Mouse (Mus musculus): Measurements from ENCODE around the gene Eya2.
"Not testable (repeated sequence)": the region's sequence is repeated elsewhere in the genome, so short reads cannot be mapped to it uniquely, and the experiment has no call there.

The Eya2 gene

DNA sequence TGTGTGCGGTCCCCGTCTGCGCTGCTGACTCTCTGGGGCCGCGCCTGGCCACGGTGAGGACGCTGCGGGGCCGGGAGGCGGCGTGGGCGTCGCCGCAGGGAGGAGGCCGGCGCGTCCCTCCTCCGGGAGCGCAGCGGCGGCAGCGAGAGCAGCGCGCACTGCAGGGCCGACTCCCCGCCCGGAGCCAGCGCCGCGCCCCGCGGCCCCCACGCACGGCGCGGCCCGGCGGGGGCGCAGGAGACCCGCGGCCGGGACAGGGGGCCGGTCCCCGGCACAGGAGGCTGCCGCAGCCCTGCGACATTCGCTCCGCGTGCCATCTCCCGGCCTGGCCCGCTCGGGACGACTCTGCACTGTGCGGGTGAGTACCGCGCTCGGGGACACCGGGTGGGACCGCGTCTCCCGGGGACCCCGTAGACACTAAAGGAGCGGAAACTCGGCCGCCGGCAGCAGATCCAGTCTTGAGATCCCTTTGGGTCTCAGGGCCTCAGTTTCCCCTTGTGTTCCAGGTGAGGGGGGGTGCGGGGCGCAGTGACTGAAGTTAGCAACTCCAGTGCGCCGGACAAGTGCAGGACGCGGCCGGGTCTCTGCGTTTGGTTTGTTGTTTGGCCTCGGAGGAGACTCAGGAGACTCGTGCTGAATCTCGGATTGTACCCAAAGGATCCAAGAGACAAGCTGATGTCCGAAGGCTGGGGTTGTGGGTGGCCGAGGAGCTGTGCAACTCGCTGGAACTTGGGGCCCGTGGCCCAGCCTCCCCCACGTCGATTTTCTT, at the start of gene Eya2:
Gene Eya2 (plus strand): TSS at position 126 of the 769 bp plus-strand sequence.
- DNase-seq = no peak

DNA sequence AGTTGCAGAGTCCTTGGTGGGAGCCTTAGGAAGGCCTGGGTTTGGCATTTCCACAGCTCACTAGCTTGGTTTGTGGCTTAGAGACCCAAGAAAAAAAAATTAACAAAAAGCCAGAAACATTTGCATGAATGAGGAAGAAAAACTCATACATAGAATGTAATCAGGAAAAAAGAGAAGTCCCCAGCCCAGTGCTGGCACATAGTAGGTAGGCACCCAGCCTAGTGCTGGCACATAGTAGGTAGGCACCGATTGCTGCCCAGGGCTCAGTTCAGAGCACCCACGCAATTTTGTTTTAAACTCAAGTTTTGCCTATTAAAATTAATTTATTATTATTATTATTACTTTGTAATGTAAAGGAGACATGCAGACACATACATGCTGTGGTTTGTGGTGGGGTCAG, 49.1 kb upstream of the Eya2 start:
- DNase-seq = no peak

DNA sequence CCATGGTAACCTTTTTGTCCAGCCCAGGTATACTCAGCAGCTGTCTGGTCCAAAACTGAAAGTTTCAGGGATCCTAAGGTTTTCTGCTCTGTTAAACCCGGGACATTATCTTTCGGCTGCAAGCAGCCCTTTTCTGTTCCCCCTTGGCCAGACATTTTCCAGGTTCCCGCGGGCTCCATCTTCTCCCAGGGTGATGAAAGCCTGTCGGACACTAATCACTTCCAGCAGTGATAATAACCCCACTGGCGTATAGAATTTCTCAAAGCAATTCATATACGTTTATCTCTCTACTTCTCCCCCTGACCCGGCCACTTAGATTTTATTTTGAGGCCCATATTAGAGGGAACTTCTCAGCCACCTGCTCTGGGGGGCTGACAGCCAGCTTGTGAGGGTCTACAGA, 48.5 kb upstream of the Eya2 start:
- no peak for DNase-seq

DNA sequence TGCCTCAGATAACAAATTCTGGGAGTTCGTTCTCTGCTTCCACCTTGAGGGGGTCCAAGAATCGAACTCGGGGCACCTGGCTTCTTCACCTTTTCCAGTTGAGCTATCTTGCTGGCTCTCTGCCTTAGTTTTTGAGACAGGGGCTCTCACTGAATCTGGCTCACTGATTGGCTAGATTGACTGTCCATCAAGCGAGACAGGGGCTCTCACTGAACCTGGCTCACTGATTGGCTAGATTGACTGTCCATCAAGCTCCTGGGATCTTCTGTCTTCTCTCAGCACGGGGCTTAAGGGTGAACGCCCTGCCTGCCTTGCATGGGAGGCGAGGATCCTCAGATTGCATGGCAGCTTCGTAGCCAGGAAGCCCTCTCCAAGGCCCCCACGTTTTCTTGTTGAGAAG, 47.4 kb upstream of the Eya2 start:
- peak in 1 of 2 experiments; percentile 19 for DNase-seq

DNA sequence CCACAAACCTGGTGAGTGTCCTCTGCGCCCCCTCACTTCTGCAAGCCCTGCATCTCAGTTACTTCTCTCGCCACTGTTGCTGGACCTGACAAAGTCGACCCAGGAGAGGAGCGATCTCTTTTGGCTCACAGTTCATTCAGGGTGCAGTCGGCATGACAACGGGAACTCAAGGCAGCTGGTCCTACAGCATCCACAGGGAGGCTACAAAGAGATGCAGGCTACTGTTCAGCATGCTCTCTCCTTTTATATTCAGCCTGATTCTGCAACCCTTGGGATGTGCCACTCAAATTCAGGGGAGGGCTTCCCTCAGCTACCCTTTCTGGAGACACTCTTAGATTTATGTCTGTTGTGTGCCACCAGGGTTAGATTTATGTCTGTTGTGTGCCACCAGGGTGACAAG, 46.2 kb upstream of the Eya2 start:
- DNase-seq = no peak

DNA sequence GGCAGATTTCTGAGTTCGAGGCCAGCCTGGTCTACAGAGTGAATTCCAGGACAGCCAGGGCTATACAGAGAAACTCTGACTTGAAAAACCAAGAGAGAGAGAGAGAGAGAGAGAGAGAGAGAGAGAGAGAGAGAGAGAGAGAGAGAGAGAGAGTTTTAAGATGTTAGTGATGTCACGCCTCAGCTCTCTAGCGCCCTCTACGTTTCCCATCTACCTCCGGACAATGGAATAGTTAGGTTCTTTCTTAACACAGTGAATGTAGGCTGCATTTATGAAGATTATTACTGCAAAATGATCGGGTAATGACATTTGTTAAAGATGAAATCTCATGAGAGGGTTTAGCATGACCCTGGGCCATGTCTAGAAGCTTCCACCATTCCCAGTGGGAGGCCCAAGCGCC, 44.4 kb upstream of the Eya2 start:
- DNase-seq = not testable (repeated sequence)

DNA sequence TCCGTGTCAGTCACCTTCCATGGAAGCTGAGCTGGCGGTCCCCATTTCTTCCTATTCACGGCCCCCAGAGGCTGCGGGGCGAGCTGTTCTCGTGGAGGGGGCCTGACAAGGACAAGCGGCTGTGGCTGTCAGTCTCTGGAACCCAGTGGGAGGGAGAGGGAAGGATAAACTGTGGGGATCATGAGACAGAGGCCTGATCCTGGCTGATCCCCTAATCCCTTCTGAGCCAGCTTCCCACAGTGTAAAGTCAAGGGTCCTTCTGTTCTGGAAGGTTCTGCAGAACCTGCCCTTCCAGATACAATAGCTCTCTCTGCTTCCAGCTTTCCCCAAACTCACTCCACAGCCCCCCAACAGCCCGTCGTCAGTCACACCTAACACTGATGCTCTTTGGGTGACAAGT, 40.8 kb upstream of the Eya2 start:
- DNase-seq = no peak

DNA sequence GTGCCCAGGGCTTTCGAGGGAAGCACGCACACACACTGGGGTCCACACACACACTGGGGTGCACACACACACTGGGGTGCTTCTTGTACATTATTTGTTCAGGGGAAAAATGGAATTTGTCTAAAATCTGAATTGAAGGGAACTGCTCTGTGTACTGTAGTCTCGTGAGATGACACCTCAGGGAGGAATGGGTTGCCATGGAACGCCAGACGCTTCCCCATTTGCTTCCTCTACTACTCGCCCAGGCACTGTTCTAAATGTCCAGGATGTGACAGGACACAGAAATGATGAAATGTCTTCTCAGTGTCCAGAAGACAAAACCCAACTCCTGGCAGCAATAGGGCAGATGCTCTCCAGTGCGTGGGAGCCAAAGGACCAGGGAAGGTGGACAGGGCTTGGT, 37.6 kb upstream of the Eya2 start:
- no peak for DNase-seq

DNA sequence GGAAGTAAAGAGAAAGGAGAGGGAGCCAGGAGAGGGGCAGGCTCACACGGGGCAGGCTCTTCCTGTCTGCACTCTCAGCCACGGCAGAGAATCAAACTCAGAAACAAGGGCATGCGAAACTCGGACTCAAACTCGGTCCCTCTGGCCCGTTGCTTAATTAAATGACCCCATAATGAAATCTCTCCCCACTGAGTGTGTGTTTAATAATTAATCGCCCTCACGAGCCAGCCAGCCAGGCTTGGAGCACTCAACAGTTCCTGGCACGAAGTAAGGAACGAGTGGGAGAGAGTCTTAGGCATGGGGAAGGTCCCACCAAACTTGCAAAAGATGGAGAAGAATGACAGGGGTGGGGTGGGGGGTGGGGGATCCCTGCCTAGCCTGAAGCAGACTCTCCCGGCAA, 35.9 kb upstream of the Eya2 start:
- DNase-seq = no peak

DNA sequence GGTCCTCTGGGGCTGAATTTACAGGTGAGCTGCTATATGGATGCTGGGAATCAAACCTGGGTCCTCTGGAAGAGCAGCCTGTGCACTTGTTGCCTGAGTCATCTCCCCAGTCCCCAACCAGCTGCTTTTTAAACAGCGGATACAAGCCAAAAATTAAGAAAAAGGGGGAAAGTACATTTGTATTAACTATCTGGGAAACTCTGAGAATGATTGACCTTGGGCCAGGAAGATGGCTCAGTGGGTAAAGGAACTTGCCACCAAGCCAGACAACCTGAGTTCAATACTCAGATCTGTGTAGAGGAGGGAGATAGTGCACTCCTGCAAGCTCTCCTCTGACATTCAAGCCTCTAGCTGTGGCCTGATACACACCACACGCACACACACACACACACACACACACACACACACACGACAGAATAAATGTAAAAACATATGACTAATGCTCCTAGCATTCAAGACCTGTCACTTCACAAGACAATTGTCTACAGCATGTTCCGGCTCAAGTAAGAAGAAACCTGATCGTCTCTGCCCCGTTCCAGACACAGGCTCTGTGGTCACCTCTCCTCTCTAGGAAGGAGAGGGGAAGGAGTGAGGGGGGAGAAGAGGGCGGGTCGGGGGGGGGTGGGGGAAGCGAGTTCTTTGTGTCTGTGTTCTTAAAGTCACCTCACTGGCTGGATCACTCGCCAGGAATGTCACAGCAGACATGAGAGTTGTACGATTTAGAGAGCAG, 35.2 kb upstream of the Eya2 start:
- no peak for DNase-seq

DNA sequence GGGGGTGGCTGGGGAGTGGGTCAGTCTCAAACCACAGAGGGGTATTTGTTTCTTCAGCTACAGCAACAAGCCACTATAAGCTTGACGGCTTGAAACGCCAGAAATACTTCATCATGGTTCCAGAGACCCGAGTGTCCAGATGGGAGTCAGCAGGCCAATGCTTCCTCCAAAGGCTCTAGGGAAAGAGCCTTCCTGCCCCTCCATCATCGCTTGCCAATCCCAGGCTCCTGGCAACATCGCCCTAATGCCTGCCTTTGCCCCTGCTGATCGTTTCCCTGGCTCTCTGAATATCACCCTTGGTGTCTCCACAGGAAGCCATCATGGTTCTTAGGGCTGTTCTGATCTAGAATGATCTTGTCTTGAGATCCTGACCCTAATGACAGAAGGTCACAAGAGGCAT, 33.0 kb upstream of the Eya2 start:
- no peak for DNase-seq

DNA sequence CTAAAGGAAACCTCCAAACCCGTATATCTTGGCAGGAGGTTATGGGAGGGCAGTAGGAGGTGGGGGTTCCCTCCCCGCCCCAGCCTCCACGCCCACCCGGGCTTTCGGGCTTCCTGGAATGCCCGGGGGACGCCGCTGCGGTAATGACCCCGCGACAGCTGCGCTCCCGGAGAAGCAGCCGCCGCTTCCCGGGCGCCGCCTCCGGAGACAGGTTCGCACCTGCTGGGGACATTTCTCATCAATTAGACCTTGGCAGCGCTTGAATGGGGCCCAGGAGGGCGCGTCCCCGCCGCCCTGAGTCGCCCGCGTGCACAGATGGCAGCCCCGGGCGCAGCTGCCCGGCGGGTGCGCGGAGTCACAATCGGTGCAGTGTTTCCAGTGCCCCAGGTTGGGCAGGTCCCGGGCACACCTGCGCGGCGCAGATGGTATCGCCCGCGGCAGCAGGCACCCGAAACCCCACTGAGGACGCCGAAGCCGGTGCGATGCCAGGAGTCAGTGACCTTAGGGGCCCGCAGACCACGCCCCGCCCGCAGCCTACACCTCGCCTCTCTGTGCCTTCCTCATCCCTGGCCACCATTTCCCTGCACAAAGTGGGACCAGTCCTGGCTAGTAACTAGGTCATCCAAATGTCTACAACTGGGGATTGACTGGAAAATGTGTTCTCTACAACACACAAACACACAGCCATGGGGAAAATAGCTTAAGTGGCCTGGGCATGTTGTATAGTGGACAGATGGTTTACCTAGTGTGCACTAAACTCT, 31.4 kb upstream of the Eya2 start:
- DNase-seq = peak; percentile 50 to 67

DNA sequence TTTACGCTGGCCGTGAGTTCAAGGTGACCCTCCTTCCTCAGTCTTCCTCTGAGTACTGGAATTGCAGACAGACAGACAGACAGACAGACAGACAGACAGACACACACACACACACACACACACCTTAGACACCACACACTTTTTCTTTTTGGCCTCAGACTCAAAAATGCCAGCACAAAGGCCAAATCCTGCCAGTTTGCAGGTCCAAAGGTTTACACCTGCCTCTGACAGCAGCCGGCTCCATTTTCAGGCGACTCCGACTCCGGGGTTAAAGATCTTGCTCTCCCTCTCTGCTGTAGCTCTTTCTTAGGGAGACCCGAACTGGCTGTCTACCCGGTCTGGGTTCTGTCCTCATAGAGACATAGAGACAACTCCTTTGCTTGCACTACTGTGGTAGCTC, 30.7 kb upstream of the Eya2 start:
- no peak for DNase-seq

DNA sequence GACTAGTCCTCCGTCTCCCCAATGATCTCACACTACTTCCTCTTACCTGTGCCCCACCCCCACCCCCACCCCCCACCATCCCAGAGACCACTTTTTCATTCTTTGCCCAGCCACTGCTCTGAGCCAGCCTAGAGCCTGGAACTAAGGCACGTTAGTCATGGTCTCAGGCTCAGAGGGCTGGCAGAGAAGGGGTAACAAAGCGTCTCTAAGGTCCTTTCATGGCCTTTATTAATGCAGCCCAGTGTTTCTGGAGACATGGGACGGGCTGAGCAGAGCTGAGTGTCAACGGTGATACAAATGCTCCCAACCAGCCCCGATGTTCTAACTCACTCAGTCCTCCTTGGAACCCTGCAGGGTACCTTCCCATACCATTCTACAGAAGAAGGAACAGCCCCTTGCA, 30.2 kb upstream of the Eya2 start:
- DNase-seq = no peak

DNA sequence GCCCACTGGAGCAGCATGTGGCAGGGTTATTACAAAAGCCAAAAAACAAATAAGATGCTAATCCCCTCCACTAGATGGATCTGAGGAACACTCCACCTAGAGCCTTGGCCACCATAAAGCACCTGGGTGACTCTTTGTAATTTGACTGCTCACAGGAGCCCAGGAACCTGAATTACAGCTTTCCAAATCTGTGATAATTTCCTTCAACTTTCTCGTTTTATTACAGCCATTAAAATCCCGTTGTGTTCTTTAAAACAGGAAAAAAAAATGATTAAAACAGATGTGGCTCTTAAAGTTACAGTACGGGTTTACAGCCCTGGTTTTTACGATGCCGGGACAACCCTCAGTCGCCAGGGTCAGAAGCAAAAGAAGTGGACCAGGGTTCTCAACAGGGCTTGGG, 27.9 kb upstream of the Eya2 start:
- DNase-seq = no peak

DNA sequence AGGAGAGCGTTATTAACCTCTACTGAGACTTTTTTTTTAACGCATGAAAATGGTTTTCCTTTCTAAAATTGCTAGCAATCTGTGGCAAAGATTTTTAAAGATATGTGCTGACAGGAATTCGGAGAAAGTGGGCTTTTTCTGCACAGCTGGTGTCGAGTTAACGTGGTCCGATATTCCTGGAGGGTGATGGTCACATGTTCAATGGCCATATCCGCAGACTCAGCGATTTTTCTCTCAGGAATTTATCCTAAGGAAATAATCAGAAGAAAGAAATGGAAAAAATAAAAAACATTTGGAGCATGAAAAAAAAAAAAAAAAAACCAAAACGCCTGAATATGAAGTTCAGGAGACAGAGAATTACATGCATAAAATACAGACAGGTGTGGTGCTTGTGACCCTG, 27.0 kb upstream of the Eya2 start:
- no peak for DNase-seq

DNA sequence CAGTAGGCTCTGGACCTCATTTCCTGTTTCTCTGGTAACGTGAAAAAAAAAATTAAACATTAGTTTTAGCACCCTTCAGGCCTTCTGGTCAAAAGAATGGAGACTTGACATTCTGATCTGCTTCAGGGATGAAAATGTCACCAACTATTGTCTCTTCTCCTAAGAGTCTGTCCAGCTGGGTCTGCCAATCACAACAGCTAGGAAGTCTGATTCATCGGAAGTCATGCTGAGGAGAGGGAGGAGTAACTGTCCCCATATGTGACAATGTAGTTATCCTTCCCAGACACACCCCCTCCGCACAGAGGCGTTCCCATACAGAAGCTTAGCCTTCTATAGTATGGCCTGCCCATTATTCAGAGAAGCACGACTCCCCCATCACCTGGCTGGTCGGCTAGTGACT, 25.9 kb upstream of the Eya2 start:
- DNase-seq = no peak

DNA sequence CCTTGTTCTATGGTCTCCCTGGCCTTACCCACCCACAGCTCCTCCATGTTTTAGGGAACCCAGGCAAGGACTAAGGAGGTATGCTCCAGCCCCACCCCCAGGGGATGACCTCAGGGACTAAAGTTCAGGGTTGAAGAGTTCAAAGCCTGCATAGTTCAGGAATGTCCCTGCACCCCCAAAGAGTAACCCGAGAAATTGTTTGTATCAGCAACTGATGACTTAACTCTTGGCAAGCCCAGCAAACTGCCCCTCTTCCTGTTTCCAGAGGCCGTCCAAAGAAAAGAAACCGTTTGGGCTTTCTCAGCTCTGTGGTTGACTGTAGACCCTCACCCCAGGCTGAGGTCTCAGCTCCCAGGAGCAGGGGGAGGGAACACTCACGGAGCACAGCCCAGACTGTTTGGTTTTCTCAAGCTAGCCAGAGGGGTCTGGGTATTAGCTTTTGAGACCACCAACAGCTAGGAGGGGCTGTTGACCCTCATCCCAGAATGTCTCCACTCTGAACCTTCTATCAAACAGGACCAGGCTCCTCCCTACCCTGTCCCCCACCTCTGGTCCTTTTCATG, 23.5 kb upstream of the Eya2 start:
- DNase-seq = no peak

DNA sequence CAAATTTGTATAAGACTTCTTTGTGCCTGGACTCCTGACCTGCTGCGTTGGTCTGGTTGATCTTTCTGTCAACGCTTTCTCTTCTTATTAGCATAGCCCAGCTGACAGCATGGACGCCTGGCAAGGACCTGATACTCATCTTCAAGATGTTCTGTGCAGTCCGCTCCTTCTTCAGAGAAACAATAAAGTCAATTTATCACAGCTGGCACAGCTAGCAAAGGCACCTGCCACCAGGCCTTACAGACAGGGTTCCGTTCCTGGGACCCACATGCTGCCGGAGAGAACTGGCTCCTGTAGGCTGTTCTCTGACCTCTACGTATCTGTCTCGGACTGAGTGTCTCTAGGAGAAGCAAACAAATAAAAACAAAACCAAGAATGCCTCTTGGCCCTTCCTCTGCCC, 11.8 kb upstream of the Eya2 start:
- no peak for DNase-seq

DNA sequence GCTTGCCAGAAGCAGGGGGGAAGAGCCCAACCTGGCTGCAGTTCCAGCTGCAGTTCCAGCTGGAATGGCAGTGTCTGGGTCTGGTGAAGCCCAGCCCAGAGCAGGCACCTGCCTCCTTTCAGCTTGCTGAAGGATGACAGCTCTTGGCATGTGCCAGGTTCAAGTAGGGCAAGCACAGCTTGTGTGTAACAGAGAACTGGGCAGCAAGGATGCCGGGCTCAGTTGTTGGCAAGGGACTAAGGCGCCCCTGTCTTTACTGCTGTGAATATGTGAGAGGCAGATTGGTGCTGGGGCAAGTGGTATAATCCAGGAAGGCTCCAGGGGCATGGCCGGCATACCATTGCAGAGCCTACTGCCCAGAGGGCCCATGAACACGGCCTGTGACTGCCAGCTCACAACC, 11.3 kb upstream of the Eya2 start:
- no peak for DNase-seq

DNA sequence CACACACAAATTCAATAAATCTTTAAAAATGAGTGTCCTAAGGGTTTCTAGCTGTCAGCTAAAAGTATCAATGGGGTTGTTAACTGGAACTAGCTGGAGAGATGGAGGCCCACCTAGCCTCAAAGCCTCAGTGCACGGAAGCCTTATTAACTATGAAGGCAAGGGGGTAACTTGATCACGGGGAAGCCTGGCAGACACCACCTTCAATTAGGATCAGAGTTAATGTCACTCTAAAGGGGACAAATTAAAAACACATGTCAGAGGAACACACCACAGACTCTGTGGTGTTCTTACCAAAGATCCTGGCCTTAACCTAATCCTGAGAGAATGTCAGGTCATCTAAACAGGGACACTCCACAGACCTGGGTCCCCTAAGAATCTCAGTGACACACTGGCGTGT, 10.3 kb upstream of the Eya2 start:
- no peak for DNase-seq

DNA sequence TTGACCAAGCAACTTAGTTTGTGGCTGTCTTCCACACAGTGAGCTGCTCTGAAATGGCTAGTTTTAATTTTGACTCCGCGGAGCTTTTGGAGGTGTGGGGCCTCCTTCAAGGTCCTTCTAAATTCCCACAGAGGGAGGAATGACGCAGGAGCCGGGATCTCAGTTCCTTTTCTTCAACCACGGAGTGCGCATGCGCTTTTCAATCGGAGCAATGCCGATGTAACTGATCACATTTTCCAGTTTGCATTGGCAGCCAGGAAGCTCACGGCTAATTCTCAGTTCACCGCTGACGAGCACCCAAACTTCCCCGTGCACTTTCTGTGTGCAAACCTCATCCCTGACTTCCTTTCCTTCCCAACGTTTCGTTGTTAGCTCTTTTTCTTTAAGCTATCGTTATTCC, 4.1 kb upstream of the Eya2 start:
- no peak for DNase-seq

DNA sequence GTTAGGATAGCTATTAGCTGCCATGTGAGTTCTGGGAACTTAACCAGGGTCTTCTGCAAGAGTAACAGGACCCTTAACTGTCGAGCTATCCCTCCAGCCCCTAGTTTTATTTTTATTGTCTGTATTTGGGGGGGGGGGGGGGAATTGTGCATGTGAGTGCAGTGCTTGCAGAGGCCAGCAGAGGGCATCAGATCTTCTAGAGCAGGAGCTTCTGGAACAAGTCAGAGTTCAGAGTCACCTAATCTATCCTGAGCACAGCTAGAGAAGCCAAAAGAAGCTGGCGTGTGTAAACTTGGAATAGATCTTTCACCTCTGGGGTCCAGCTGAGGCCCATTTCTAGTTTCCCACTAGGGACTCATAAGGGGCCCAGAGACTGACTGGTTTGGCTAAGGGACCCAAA, 1.1 kb upstream of the Eya2 start:
- no peak for DNase-seq

DNA sequence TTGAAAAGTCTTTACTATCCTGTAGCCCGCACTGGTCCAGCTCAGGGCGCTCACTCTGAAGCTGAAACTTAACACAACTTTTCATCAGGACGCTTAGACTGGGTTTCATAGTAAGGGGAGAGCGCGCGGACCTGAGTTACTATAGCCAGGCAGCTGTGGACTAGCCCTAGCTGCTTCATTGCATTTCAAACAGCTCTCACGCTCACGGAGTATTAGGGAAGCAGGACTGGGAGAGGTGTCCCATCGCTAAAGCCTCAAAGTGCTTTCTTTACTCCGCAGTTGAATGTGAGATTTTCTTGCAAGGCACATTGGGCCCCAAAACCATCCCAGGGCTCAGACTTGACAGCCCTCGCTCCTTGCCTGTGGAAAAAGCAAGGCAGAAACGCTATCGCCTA, 841 bp downstream of the Eya2 start:
- DNase-seq = no peak

Measured in cerebellum, adult 18-20 months (tissue).